Mouse (Mus musculus) neural tube, embryonic 14.5 days (tissue): ENCODE data around the gene Tmem211. TPM values are rescaled to one million over a fixed set of nuclear protein-coding genes. Genes with fewer than 3 reads are reported as not detected.

Experiments used
- ATAC-seq: fragments of 200-750 bp; cut with Nextera tagmentation; 2 replicates; pipeline ENCODE4 v1.8.0; 2017; ENCODE audit warnings: low read depth, mild to moderate bottlenecking, moderate TSS enrichment, moderate library complexity
- H3K27ac ChIP-seq: fragments of 300-500 bp; sonication (generic); 2 replicates; pipeline ENCODE4 v1.5.1; 2014; ENCODE audit warnings: low read depth, mild to moderate bottlenecking, control low read depth, low read length, moderate library complexity, mixed read lengths
- H3K27me3 ChIP-seq: fragments of 300-500 bp; sonication (generic); 2 replicates; pipeline ENCODE4 v1.6.1; 2014; ENCODE audit warnings: low read length; ENCODE audit not compliant: control insufficient read depth, insufficient read depth
- H3K36me3 ChIP-seq: fragments of 300-500 bp; sonication (generic); 2 replicates; pipeline ENCODE4 v1.6.1; 2014; ENCODE audit warnings: low read length, mixed read lengths; ENCODE audit not compliant: control insufficient read depth, insufficient read depth
- H3K4me1 ChIP-seq: fragments of 300-500 bp; sonication (generic); 2 replicates; pipeline ENCODE4 v1.6.1; 2014; ENCODE audit warnings: low read length; ENCODE audit not compliant: control insufficient read depth, insufficient read depth
- H3K4me2 ChIP-seq: fragments of 300-500 bp; sonication (generic); 2 replicates; pipeline ENCODE4 v1.6.1; 2014; ENCODE audit warnings: mild to moderate bottlenecking, low read depth, low read length, control low read depth
- H3K4me3 ChIP-seq: fragments of 300-500 bp; sonication (generic); 2 replicates; pipeline ENCODE4 v1.5.1; 2014; ENCODE audit warnings: low read depth, low read length, control low read depth, mixed read lengths
- H3K9ac ChIP-seq: fragments of 300-500 bp; sonication (generic); replicated peaks from 2 replicates; pipeline ENCODE4 v1.6.1; 2014; ENCODE audit warnings: low read depth, mild to moderate bottlenecking, control low read depth, low read length, mixed read lengths
- H3K9me3 ChIP-seq: fragments of 300-500 bp; sonication (generic); 2 replicates; pipeline ENCODE4 v1.6.1; 2016; ENCODE audit warnings: low read length; ENCODE audit not compliant: control insufficient read depth
- WGBS: fragments of 180-500 bp; shearing (Covaris S2); extraction: QIAGEN DNeasy Blood & Tissue Kit; methylation state at CpG from one replicate; pipeline ENCODE4 v1.1.7; 2014; 5-methylcytosine and 5-hydroxymethylcytosine counted together
- polyA plus RNA-seq: library from polyadenylated mRNA; unstranded; fragments of >200 nt; fragmentation: Nextera tagmentation; extraction: Ambion mirVana; gene quantifications from 2 replicates; pipeline ENCODE4 v1.2.1, GENCODE M21; 2014

The Tmem211 gene
- polyA plus RNA-seq, 1 experiment from 2014 or later: not detected

- no peaks in the 10 kb centered on the region for H3K27me3 ChIP-seq
- H3K9ac ChIP-seq: no peak overlapping the region
- no peaks in the 10 kb centered on the region for H3K9me3 ChIP-seq
- no peak overlapping the region for H3K4me2 ChIP-seq
- ATAC-seq: no peak
- 91% methylated on average over 7 of the region's 7 CpGs for whole genome bisulfite sequencing
- no peak overlapping the region for H3K27ac ChIP-seq
- no peaks in the 10 kb centered on the region for H3K4me1 ChIP-seq
- peaks cover 26% of the 10 kb centered on the region; the same call in 1 of the 2 replicates for H3K36me3 ChIP-seq
- no peak overlapping the region for H3K4me3 ChIP-seq
Observed at GRCm38 (mm10) chr5:113281557-113281956, 54.8 kb downstream of the Tmem211 start.

DNA sequence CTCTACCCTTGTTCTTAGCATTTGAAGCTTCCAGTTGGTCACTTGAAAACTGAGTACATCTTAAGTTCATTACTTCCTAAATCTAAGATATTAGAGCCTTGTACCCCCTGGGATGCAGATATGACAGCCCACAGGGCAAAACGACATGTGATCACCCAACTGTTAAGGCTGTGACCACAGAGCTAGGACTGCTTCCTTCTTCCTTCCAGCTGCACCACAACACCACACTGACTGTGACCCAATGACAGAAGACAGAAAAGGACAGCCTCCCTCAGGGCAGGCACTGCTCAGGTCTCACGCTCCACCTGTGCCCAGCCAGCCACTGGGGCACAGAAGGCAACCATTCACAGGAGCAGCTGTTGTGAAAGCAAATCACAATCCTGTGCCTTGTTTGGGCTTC is 57.0 kb downstream of the Tmem211 start:
- ATAC-seq: no peak
- peaks cover 11% of the 10 kb centered on the region; the same call in 1 of the 2 replicates for H3K36me3 ChIP-seq
- 75% methylated on average over 2 of the region's 2 CpGs for WGBS
- no peaks in the 10 kb centered on the region for H3K9me3 ChIP-seq
- no peak overlapping the region for H3K27ac ChIP-seq
- peaks cover 11% of the 10 kb centered on the region; the same call in 1 of the 2 replicates for H3K27me3 ChIP-seq
- no peak overlapping the region for H3K4me2 ChIP-seq
- no peak overlapping the region for H3K9ac ChIP-seq
- H3K4me1 ChIP-seq: peaks cover 7% of the 10 kb centered on the region; the same call in 1 of the 2 replicates
- H3K4me3 ChIP-seq: no peak overlapping the region

GRCm38 (mm10) chr5:113285541-113285940 is 58.8 kb downstream of the Tmem211 start:
- Histone ChIP-seq H3K9ac (no peak overlapping the region), H3K4me1 (peaks cover 7% of the 10 kb centered on the region; the same call in 1 of the 2 replicates), H3K27me3 (peaks cover 14% of the 10 kb centered on the region; the same call in 1 of the 2 replicates), H3K4me2 (no peak overlapping the region), H3K4me3 (no peak overlapping the region), H3K27ac (no peak overlapping the region), H3K36me3 (peaks cover 7% of the 10 kb centered on the region; the same call in 1 of the 2 replicates), H3K9me3 (no peaks in the 10 kb centered on the region)
- whole genome bisulfite sequencing: 57% methylated on average over 16 of the region's 16 CpGs
- ATAC-seq: no peak

DNA sequence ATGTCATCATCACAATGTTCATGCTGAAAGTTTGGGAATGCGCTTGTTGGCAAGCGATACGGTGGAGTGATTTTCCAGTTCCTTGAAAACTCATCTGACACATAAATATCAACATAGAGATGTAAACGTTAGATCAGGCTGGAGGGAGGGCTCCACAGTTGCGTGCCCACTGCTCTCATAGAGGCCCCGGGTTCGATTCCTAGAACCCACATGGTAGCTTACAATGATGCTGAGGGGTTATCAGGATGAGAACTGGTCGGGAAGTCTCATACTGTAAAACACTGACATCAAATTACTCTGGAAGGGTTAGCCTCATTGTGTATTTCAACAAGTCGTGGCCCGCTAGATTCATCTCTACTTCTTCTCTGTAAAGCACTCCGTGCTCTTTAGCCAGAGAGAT is 59.3 kb downstream of the Tmem211 start:
- WGBS: 80% methylated on average over 11 of the region's 11 CpGs
- Histone ChIP-seq H3K36me3 (peaks cover 7% of the 10 kb centered on the region; the same call in 1 of the 2 replicates), H3K4me2 (no peak overlapping the region), H3K4me1 (peaks cover 7% of the 10 kb centered on the region; the same call in 1 of the 2 replicates), H3K9me3 (no peaks in the 10 kb centered on the region), H3K27me3 (peaks cover 14% of the 10 kb centered on the region; the same call in 1 of the 2 replicates), H3K4me3 (no peak overlapping the region), H3K9ac (no peak overlapping the region), H3K27ac (no peak overlapping the region)
- ATAC-seq: no peak

DNA sequence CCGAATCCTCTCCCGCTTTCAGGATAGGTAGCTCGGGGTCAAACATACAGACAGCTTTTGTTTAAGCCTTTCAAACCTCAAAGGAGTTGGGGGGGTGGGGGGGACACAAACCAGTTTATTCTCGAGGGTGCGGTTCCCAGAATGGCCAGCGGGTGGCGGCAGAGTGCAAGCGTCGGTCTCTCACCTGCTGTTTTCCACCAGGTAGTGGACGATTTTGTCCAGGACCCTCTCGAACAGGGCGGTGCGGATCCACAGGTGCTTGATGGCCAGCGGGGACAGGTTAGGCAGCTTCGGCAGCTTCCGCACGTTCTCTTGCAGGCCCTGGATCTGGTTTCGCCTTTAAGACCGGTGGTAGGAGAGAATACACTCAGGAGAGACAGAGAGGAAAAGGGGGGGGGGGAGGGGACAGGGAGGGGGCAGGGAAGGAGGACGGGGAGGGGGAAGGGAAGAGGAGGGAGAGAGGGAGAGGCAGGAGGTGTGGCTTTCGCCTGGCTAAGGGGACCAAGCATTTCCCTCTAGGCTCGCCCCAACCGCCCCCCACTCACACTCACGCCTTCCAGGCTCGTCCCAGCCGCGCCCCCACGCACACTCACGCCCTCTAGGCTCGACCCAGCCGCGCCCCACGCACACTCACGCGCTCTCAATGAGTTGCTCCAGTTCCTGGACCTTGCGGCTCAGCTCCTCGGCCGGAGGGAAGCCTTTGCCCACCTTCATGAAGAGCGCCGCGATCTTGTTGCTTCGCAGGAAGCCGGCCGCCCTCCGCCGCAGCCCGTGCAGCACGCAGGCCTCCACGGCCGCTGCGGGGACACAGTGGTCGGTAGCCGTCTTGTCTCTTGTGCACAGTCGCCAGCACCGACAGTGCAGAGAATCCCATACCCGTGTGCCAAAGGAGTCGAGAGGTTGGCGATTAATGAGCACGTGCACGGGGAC is 60.1 kb downstream of the Tmem211 start:
- no peak overlapping the region for H3K4me3 ChIP-seq
- ATAC-seq: no peak; the same call in 1 of the 2 replicates
- WGBS: 5% methylated on average over 58 of the region's 60 CpGs

GRCm38 (mm10) chr5:113287762-113288161 is 61.1 kb downstream of the Tmem211 start:
- H3K4me1 ChIP-seq: peaks cover 7% of the 10 kb centered on the region; the same call in 1 of the 2 replicates
- no peaks in the 10 kb centered on the region for H3K9me3 ChIP-seq
- H3K27me3 ChIP-seq: peaks cover 14% of the 10 kb centered on the region; the same call in 1 of the 2 replicates
- H3K4me2 ChIP-seq: no peak overlapping the region
- no peak overlapping the region for H3K9ac ChIP-seq
- ATAC-seq: no peak
- H3K27ac ChIP-seq: no peak overlapping the region
- WGBS: 42% methylated on average over 5 of the region's 5 CpGs
- H3K4me3 ChIP-seq: no peak overlapping the region
- H3K36me3 ChIP-seq: peaks cover 7% of the 10 kb centered on the region; the same call in 1 of the 2 replicates

More for the DNA sequence above, 60.1 kb downstream of the Tmem211 start:
- no peak overlapping the region for H3K27ac ChIP-seq
- peaks cover 7% of the 10 kb centered on the region; the same call in 1 of the 2 replicates for H3K36me3 ChIP-seq
- H3K27me3 ChIP-seq: peaks cover 14% of the 10 kb centered on the region; the same call in 1 of the 2 replicates
- no peaks in the 10 kb centered on the region for H3K9me3 ChIP-seq
- peak overlapping the region; percentile 40 for H3K4me2 ChIP-seq
- H3K9ac ChIP-seq: no peak overlapping the region
- H3K4me1 ChIP-seq: peaks cover 7% of the 10 kb centered on the region; the same call in 1 of the 2 replicates

DNA sequence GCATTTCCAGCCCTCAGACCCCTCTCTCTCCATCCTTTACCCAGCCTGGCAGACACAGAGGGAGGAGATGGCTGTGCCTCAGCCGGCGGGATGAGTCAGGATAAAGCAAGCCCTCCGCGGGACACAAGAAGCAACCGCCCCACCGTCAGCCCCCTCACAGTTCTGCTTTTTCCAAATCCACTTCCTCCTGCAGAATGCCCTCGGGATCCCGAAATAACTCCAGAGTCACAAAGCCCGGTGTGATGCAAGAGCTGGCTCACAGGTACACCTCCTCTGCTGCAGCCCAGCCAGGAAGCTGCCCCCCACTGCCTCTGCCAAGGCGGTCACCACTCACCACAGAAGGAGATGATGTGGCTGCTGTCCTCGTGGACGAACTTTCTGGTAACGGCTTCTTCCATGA is 61.8 kb downstream of the Tmem211 start:
- Histone ChIP-seq H3K9ac (no peak overlapping the region), H3K27ac (no peak overlapping the region), H3K4me1 (peaks cover 7% of the 10 kb centered on the region; the same call in 1 of the 2 replicates), H3K9me3 (no peaks in the 10 kb centered on the region), H3K27me3 (peaks cover 14% of the 10 kb centered on the region; the same call in 1 of the 2 replicates), H3K4me2 (no peak overlapping the region), H3K36me3 (peaks cover 7% of the 10 kb centered on the region; the same call in 1 of the 2 replicates), H3K4me3 (no peak overlapping the region)
- WGBS: 50% methylated on average over 13 of the region's 13 CpGs
- ATAC-seq: no peak
